Mouse (Mus musculus): ENCODE measurements around the gene Pdhb. TPM values are rescaled to one million over a fixed set of nuclear protein-coding genes. Genes with fewer than 3 reads are reported as not detected.
A peak's percentile ranks its signal among the peaks of the same experiment; 100 is the strongest.
"Not testable (repeated sequence)": the region's sequence is repeated elsewhere in the genome, so short reads cannot be mapped to it uniquely, and the experiment has no call there.

The Pdhb gene
- polyA plus RNA-seq, 1 experiment from 2014 or later: 178 TPM

GRCm38 (mm10) chr14:8173542-8174250, 871 bp upstream of the Pdhb start:
- 20% methylated on average over 5 of the region's 7 CpGs for WGBS
- H3K4me1 ChIP-seq (replicated peaks; ENCODE audit: control insufficient read depth, insufficient read depth, low read length); ATAC-seq (ENCODE audit: low read depth); H3K27me3 ChIP-seq (ENCODE audit: control insufficient read depth, insufficient read depth, low read depth, low read length); H3K9me3 ChIP-seq (ENCODE audit: control insufficient read depth, low read length): not testable (repeated sequence)
- peaks cover 12% of the 10 kb centered on the region for H3K36me3 ChIP-seq (ENCODE audit: control insufficient read depth, insufficient read depth, low read length)
- H3K4me3 ChIP-seq (ENCODE audit: low read length): peak overlapping the region; percentile 98
- peak overlapping the region; percentile 91 for H3K4me2 ChIP-seq (ENCODE audit: low read depth, low read length)
- H3K9ac ChIP-seq (ENCODE audit: low read length): peak overlapping the region; percentile 67
- H3K27ac ChIP-seq (ENCODE audit: low read length): peak overlapping the region; percentile 71

GRCm38 (mm10) chr14:8164463-8164862, 8.4 kb downstream of the Pdhb start:
- Histone ChIP-seq H3K9me3 (ENCODE audit: control insufficient read depth, low read length) (no peaks in the 10 kb centered on the region), H3K4me2 (ENCODE audit: low read depth, low read length) (no peak overlapping the region), H3K36me3 (ENCODE audit: control insufficient read depth, insufficient read depth, low read length) (peaks cover 45% of the 10 kb centered on the region), H3K4me1 (replicated peaks; ENCODE audit: control insufficient read depth, insufficient read depth, low read length) (no peaks in the 10 kb centered on the region), H3K4me3 (ENCODE audit: low read length) (no peak overlapping the region), H3K27me3 (ENCODE audit: control insufficient read depth, insufficient read depth, low read depth, low read length) (no peaks in the 10 kb centered on the region), H3K9ac (ENCODE audit: low read length) (no peak overlapping the region), H3K27ac (ENCODE audit: low read length) (no peak overlapping the region)
- ATAC-seq (ENCODE audit: low read depth): no peak
- 76% methylated on average over 7 of the region's 7 CpGs for WGBS

DNA sequence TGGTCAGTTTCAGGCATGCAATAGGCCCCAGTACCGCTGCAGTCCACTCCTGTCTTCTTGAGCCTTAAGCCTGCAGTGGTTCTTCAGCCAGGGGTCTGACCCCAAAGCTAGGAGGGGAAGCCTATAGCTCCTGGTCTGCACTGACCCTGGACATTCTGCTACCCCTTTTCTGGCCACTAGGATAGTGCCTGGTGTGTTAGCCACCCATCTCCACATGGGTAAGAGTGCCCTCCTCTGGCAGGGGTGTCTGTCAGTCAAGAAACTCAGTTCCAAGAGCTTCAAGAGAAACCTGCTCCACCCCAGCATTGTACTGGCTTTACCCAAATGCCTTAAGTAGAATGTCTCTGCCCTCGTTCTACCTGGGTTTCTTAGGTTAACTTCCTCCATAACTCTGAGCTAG, 11.0 kb downstream of the Pdhb start:
- peaks cover 23% of the 10 kb centered on the region for H3K36me3 ChIP-seq (ENCODE audit: control insufficient read depth, insufficient read depth, low read length)
- no peaks in the 10 kb centered on the region for H3K9me3 ChIP-seq (ENCODE audit: control insufficient read depth, low read length)
- no peak overlapping the region for H3K4me2 ChIP-seq (ENCODE audit: low read depth, low read length)
- H3K4me3 ChIP-seq (ENCODE audit: low read length): no peak overlapping the region
- no peak overlapping the region for H3K27ac ChIP-seq (ENCODE audit: low read length)
- no peak overlapping the region for H3K9ac ChIP-seq (ENCODE audit: low read length)
- 78% methylated on average over 2 of the region's 2 CpGs for WGBS
- no peaks in the 10 kb centered on the region for H3K27me3 ChIP-seq (ENCODE audit: control insufficient read depth, insufficient read depth, low read depth, low read length)
- H3K4me1 ChIP-seq (replicated peaks; ENCODE audit: control insufficient read depth, insufficient read depth, low read length): no peaks in the 10 kb centered on the region
- no peak for ATAC-seq (ENCODE audit: low read depth)

DNA sequence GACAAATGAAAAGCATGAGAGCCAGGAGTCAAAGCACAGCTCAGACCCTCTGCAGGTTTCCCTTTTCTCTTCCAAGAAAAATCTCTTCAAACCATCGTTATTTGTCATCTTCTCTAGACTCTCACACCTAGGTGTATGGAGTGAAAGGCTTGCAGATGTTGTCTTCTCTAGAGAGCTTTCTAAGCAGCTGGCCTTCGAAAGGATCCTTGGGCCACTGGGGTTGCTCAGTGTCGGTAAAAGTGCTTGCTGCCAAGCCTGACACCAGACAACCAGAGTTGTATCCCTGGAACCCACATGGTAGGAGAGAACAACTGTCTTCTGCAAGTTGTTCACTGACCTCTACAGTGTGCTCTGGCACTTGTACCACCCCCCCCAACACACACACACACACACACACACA, 13.7 kb downstream of the Pdhb start:
- H3K4me3 ChIP-seq (ENCODE audit: low read length): no peak overlapping the region
- H3K36me3 ChIP-seq (ENCODE audit: control insufficient read depth, insufficient read depth, low read length): peaks cover 5% of the 10 kb centered on the region
- no peak overlapping the region for H3K9ac ChIP-seq (ENCODE audit: low read length)
- no peak for ATAC-seq (ENCODE audit: low read depth)
- no peaks in the 10 kb centered on the region for H3K4me1 ChIP-seq (replicated peaks; ENCODE audit: control insufficient read depth, insufficient read depth, low read length)
- H3K4me2 ChIP-seq (ENCODE audit: low read depth, low read length): no peak overlapping the region
- 88% methylated on average over 3 of the region's 3 CpGs for WGBS
- H3K9me3 ChIP-seq (ENCODE audit: control insufficient read depth, low read length): no peaks in the 10 kb centered on the region
- no peaks in the 10 kb centered on the region for H3K27me3 ChIP-seq (ENCODE audit: control insufficient read depth, insufficient read depth, low read depth, low read length)
- no peak overlapping the region for H3K27ac ChIP-seq (ENCODE audit: low read length)

GRCm38 (mm10) chr14:8158721-8159120, 14.1 kb downstream of the Pdhb start:
- Histone ChIP-seq H3K27me3 (ENCODE audit: control insufficient read depth, insufficient read depth, low read depth, low read length) (no peaks in the 10 kb centered on the region), H3K4me2 (ENCODE audit: low read depth, low read length) (no peak overlapping the region), H3K9ac (ENCODE audit: low read length) (no peak overlapping the region), H3K27ac (ENCODE audit: low read length) (no peak overlapping the region), H3K9me3 (ENCODE audit: control insufficient read depth, low read length) (no peaks in the 10 kb centered on the region), H3K4me1 (replicated peaks; ENCODE audit: control insufficient read depth, insufficient read depth, low read length) (no peaks in the 10 kb centered on the region), H3K36me3 (ENCODE audit: control insufficient read depth, insufficient read depth, low read length) (peaks cover 5% of the 10 kb centered on the region), H3K4me3 (ENCODE audit: low read length) (no peak overlapping the region)
- WGBS: 88% methylated on average over 3 of the region's 3 CpGs
- no peak for ATAC-seq (ENCODE audit: low read depth)

DNA sequence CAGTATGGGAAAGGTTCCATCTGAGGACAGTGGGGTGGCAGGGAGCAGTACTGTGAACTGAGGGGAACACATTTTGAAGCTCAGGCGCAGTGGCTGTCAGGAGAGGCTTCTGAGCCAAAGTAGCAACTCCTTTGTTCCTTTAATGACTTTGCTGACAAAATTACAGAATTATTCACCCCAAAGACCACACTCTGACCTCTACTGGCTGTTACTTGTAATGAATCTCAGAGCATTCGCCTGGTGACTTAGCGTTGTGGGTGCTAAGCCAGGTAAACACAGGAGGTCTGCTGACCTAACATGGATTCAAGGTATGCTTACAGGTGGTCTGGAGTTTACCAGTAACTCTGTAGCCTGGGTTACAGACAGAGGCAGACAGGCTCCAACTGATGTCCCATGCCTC, 15.9 kb downstream of the Pdhb start:
- Histone ChIP-seq H3K36me3 (ENCODE audit: control insufficient read depth, insufficient read depth, low read length) (peaks cover 8% of the 10 kb centered on the region), H3K27ac (ENCODE audit: low read length) (no peak overlapping the region), H3K27me3 (ENCODE audit: control insufficient read depth, insufficient read depth, low read depth, low read length) (no peaks in the 10 kb centered on the region), H3K4me3 (ENCODE audit: low read length) (no peak overlapping the region), H3K9ac (ENCODE audit: low read length) (no peak overlapping the region), H3K9me3 (ENCODE audit: control insufficient read depth, low read length) (no peaks in the 10 kb centered on the region), H3K4me1 (replicated peaks; ENCODE audit: control insufficient read depth, insufficient read depth, low read length) (no peaks in the 10 kb centered on the region), H3K4me2 (ENCODE audit: low read depth, low read length) (no peak overlapping the region)
- WGBS: 34% methylated on average over 3 of the region's 3 CpGs
- no peak for ATAC-seq (ENCODE audit: low read depth)

GRCm38 (mm10) chr14:8154072-8154471, 18.8 kb downstream of the Pdhb start:
- no peaks in the 10 kb centered on the region for H3K4me1 ChIP-seq (replicated peaks; ENCODE audit: control insufficient read depth, insufficient read depth, low read length)
- H3K9me3 ChIP-seq (ENCODE audit: control insufficient read depth, low read length): no peaks in the 10 kb centered on the region
- WGBS: 71% methylated on average over 3 of the region's 3 CpGs
- H3K9ac ChIP-seq (ENCODE audit: low read length): no peak overlapping the region
- no peak for ATAC-seq (ENCODE audit: low read depth)
- H3K4me3 ChIP-seq (ENCODE audit: low read length): no peak overlapping the region
- H3K27me3 ChIP-seq (ENCODE audit: control insufficient read depth, insufficient read depth, low read depth, low read length): no peaks in the 10 kb centered on the region
- no peak overlapping the region for H3K4me2 ChIP-seq (ENCODE audit: low read depth, low read length)
- H3K36me3 ChIP-seq (ENCODE audit: control insufficient read depth, insufficient read depth, low read length): peaks cover 4% of the 10 kb centered on the region; the same call in 1 of the 2 replicates
- no peak overlapping the region for H3K27ac ChIP-seq (ENCODE audit: low read length)

DNA sequence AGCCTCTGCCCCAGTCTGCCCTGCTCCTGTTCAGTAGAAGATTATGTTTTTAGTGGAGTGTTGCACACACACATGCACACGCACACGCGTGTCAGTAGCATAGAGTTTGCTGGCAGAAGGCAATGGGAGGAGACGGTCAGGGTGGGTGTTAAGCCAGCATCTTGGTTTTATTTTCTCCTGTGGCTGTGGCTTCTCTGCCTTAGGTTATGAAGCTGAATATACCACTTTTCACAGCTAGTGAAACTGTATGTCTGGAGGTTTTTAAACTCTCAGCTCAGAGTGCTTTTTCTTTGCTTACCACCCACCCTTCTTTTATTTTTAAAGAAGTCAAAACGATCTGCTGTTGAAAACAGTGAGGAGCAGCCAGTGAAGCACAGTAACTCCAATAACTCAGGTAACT, 21.1 kb downstream of the Pdhb start:
- 98% methylated on average over 5 of the region's 5 CpGs for WGBS
- Histone ChIP-seq H3K27ac (ENCODE audit: low read length) (no peak overlapping the region), H3K27me3 (ENCODE audit: control insufficient read depth, insufficient read depth, low read depth, low read length) (no peaks in the 10 kb centered on the region), H3K36me3 (ENCODE audit: control insufficient read depth, insufficient read depth, low read length) (peaks cover 4% of the 10 kb centered on the region; the same call in 1 of the 2 replicates), H3K4me1 (replicated peaks; ENCODE audit: control insufficient read depth, insufficient read depth, low read length) (no peaks in the 10 kb centered on the region), H3K9ac (ENCODE audit: low read length) (no peak overlapping the region), H3K9me3 (ENCODE audit: control insufficient read depth, low read length) (no peaks in the 10 kb centered on the region), H3K4me2 (ENCODE audit: low read depth, low read length) (no peak overlapping the region), H3K4me3 (ENCODE audit: low read length) (no peak overlapping the region)
- ATAC-seq (ENCODE audit: low read depth): no peak

DNA sequence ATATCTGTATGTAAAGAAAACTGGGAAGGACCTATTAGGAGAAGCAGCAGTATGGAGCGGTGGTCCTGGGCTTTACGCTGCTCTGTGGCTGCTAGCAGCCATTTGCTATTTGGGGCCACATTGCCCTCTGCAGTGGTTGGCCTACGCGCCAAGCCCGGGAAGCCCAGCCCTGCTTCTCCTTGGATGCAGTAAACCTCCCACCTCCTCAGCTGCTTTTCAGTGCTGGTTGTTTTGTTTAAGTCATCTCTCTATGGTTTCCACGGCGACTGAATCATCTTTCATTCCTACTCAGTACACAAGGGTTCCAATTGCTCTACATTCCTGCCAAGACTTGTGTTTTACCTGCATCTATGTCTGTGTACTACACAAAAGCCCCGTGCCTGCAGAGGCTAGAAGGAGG, 24.0 kb downstream of the Pdhb start:
- Histone ChIP-seq H3K9me3 (ENCODE audit: control insufficient read depth, low read length) (no peaks in the 10 kb centered on the region), H3K36me3 (ENCODE audit: control insufficient read depth, insufficient read depth, low read length) (peaks cover 11% of the 10 kb centered on the region), H3K27me3 (ENCODE audit: control insufficient read depth, insufficient read depth, low read depth, low read length) (no peaks in the 10 kb centered on the region), H3K4me1 (replicated peaks; ENCODE audit: control insufficient read depth, insufficient read depth, low read length) (no peaks in the 10 kb centered on the region), H3K9ac (ENCODE audit: low read length) (no peak overlapping the region), H3K4me2 (ENCODE audit: low read depth, low read length) (no peak overlapping the region), H3K27ac (ENCODE audit: low read length) (no peak overlapping the region), H3K4me3 (ENCODE audit: low read length) (no peak overlapping the region)
- 83% methylated on average over 8 of the region's 8 CpGs for WGBS
- ATAC-seq (ENCODE audit: low read depth): no peak
